Mouse (Mus musculus) liver, embryonic 14.5 days (tissue): ENCODE results near the gene Ywhag.

Experiments
- CTCF ChIP-seq: IDR thresholded peaks from 2 replicates; pipeline ENCODE4 v1.5.1; 2016; ENCODE audit warnings: antibody characterized with exemption, low read depth, control low read depth
- EP300 ChIP-seq: IDR thresholded peaks from 2 replicates; pipeline ENCODE4 v1.6.1; 2016; ENCODE audit warnings: antibody characterized with exemption, low read depth

DNA sequence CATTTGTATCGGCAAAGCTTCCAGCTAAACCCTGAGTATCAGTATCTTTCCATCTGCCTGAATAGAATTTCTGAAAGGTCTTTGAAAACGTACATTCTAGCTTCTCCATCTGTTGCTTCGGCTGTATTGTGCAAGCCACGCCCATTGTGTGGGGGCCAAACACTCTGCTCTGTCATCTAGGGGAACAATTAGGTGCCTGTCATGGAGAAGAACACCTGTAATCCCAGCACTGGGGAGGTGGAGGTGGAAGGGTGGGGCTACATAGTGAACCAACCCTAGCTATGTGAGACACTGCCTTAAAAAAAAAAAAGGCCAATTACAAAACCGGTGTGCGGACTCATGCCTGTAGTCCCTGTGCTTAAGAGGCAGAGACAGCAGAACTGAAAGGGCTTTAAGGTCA lies 8.3 kb upstream of the Ywhag start:
- no peak for TF ChIP-seq CTCF
- no peak for TF ChIP-seq EP300
